Mouse (Mus musculus) hindbrain, postnatal 0 days (tissue): Measurements from ENCODE around the gene Gpr132. TPM values are rescaled to one million over a fixed set of nuclear protein-coding genes. Genes with fewer than 3 reads are reported as not detected.

Experiments used
- ATAC-seq: fragments of 200-750 bp; cut with Nextera tagmentation; 2 replicates; pipeline ENCODE4 v1.8.0; 2017; ENCODE audit warnings: mild to moderate bottlenecking, moderate TSS enrichment, moderate library complexity
- DNase-seq: peaks from one replicate; pipeline ENCODE4 v3.0.0-alpha.2; 2015; ENCODE audit warnings: low spot score
- H3K27ac ChIP-seq: fragments of 300-500 bp; sonication (generic); 2 replicates; pipeline ENCODE4 v1.5.1; 2014; ENCODE audit warnings: mild to moderate bottlenecking
- H3K27me3 ChIP-seq: fragments of 300-500 bp; sonication (generic); 2 replicates; pipeline ENCODE4 v1.6.1; 2014; ENCODE audit warnings: low read length, mixed read lengths; ENCODE audit not compliant: insufficient read depth
- H3K36me3 ChIP-seq: fragments of 300-500 bp; sonication (generic); 2 replicates; pipeline ENCODE4 v1.6.1; 2014; ENCODE audit warnings: low read length, mixed read lengths; ENCODE audit not compliant: insufficient read depth
- H3K4me1 ChIP-seq: fragments of 300-500 bp; sonication (generic); 2 replicates; pipeline ENCODE4 v1.6.1; 2014; ENCODE audit warnings: antibody characterized with exemption, low read length, mixed read lengths; ENCODE audit not compliant: insufficient read depth
- H3K4me2 ChIP-seq: fragments of 300-500 bp; sonication (generic); 2 replicates; pipeline ENCODE4 v1.6.1; 2014; ENCODE audit warnings: low read depth, mild to moderate bottlenecking, low read length, moderate library complexity, mixed read lengths
- H3K4me3 ChIP-seq: fragments of 300-500 bp; sonication (generic); 2 replicates; pipeline ENCODE4 v1.5.1; 2014; ENCODE audit warnings: low read length
- H3K9ac ChIP-seq: fragments of 300-500 bp; sonication (generic); replicated peaks from 2 replicates; pipeline ENCODE4 v1.6.1; 2014; ENCODE audit warnings: mild to moderate bottlenecking, low read length, moderate library complexity, mixed read lengths
- H3K9me3 ChIP-seq: fragments of 300-500 bp; sonication (generic); 2 replicates; pipeline ENCODE4 v1.6.1; 2016; ENCODE audit warnings: low read length, mixed read lengths
- CTCF ChIP-seq: IDR thresholded peaks from 2 replicates; pipeline ENCODE4 v1.5.1; 2016; ENCODE audit warnings: antibody characterized with exemption, control low read depth, low read depth
- WGBS: fragments of 180-500 bp; shearing (Covaris S2); extraction: QIAGEN DNeasy Blood & Tissue Kit; methylation state at CpG from one replicate; pipeline ENCODE4 v1.1.7; 2014; 5-methylcytosine and 5-hydroxymethylcytosine counted together
- polyA plus RNA-seq: library from polyadenylated mRNA; unstranded; fragments of >200 nt; fragmentation: Nextera tagmentation; extraction: Ambion mirVana; gene quantifications from 2 replicates; pipeline ENCODE4 v1.2.1, GENCODE M21; 2015
- total RNA-seq: library from RNA; depleted of rRNA; stranded (reverse); fragments of >200 nt; gene quantifications from 2 replicates; pipeline ENCODE4 v1.2.3, GENCODE M21; 2014

Gene Gpr132
- total and polyA plus RNA-seq, 2 experiments from 2014 or later = 0.05 to 0.10 TPM

- WGBS = 24% methylated on average over 8 of the region's 8 CpGs
- H3K27me3 ChIP-seq = no peaks in the 10 kb centered on the region
- TF ChIP-seq CTCF = no peak
- H3K4me2 ChIP-seq = peak overlapping the region; percentile 98
- H3K36me3 ChIP-seq = peaks cover 8% of the 10 kb centered on the region; the same call in 1 of the 2 replicates
- H3K4me3 ChIP-seq = peak overlapping the region; percentile 68
- 0 out of 2 replicates have a peak, but pooled peaks cover 10% of the 10 kb centered on the region for H3K4me1 ChIP-seq
- no peak for ATAC-seq
- H3K9me3 ChIP-seq = no peaks in the 10 kb centered on the region
- DNase-seq = no peak
- H3K27ac ChIP-seq = peak overlapping the region; percentile 83; the same call in 1 of the 2 replicates
- peak overlapping the region; percentile 70 for H3K9ac ChIP-seq
These were observed 58.4 kb downstream of the Gpr132 start for GRCm38 (mm10) chr12:112809641-112810040.

DNA sequence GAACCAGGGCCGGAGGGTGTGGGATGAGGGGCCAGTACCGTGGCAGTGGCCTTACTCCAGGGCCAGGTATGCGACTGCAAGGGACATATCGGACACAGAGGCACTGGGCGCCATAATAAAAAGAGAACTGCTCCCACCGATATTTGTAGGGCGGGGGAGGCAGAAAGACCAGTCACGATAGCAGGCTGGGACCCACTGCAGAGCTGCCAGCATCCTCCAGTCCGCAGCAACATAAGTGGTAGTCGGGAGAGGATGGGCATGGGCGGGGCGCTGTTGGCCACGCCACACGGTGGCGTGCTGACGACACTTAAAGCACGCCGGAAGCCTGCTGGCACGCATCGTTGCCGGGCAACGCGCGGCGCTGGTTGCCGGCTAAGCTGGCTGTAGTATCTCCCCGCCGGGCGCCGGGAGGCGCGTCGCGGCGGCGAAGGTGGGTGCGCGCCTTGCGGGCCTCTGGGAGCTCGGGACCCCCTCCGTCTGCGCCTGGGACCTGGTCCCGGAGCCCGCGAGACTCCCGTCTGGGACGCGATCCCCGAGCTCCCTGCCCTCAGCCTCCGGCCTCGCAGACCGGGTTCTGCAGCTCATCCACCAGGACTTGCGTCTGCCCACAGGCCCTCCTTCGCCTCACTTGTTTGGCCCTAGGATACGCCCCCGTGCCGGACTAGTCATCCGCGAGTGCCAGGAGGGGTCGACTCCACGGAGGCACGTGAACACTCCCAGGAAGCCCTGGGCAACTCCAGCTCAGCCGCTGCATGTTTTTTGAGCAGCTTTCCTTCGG, 59.3 kb downstream of the Gpr132 start, which contains the start of gene Clba1:
Gene Clba1, plus strand, starts transcription at position 351 of the 778 bp plus-strand sequence.
- 0 out of 2 replicates have a peak, but pooled peaks cover 10% of the 10 kb centered on the region for H3K4me1 ChIP-seq
- peak; percentile 94 for ATAC-seq
- under 1% methylated on average over 63 of the region's 64 CpGs for WGBS
- peaks cover under 1% of the 10 kb centered on the region; the same call in 1 of the 2 replicates for H3K36me3 ChIP-seq
- H3K9ac ChIP-seq = peak within 1 kb of the TSS; percentile 70
- peak within 1 kb of the TSS; percentile 98 for H3K4me2 ChIP-seq
- no peaks in the 10 kb centered on the region for H3K27me3 ChIP-seq
- H3K27ac ChIP-seq = peak within 1 kb of the TSS; percentile 83
- H3K4me3 ChIP-seq = peak within 1 kb of the TSS; percentile 68
- DNase-seq = peak; percentile 98
- TF ChIP-seq CTCF = peak; percentile 68
- H3K9me3 ChIP-seq = no peaks in the 10 kb centered on the region

DNA sequence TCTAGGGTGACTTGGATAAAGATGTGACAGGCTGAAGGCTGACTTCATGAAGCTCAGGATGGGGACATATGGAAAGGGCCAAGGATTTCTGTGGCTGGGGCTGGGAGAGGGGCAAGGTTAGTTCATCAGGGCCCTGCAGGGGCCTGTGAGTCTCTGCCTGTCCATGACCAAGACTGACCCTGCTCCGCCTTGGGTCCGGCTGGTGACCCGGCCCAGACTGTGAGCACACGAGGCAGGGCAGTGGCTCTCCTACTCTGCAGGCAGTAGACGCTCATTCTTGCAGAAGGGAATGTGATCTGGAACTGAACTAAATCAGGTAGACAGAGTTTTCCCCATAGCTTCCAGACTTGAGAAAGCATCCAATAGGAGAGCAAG, 59.8 kb downstream of the Gpr132 start:
- ATAC-seq (peak; percentile 11; the same call in 1 of the 2 replicates), DNase-seq (no peak)
- Histone ChIP-seq H3K27me3 (no peaks in the 10 kb centered on the region), H3K27ac (peak overlapping the region; percentile 83), H3K9ac (peak overlapping the region; percentile 70), H3K9me3 (no peaks in the 10 kb centered on the region), H3K4me1 (0 out of 2 replicates have a peak, but pooled peaks cover 10% of the 10 kb centered on the region), H3K4me3 (peak overlapping the region; percentile 68), H3K36me3 (no peaks in the 10 kb centered on the region), H3K4me2 (peak overlapping the region; percentile 98)
- no peak for TF ChIP-seq CTCF
- WGBS = 53% methylated on average over 5 of the region's 5 CpGs

- peak overlapping the region; percentile 83; the same call in 1 of the 2 replicates for H3K27ac ChIP-seq
These were observed 60.2 kb downstream of the Gpr132 start for GRCm38 (mm10) chr12:112807796-112808195.

DNA sequence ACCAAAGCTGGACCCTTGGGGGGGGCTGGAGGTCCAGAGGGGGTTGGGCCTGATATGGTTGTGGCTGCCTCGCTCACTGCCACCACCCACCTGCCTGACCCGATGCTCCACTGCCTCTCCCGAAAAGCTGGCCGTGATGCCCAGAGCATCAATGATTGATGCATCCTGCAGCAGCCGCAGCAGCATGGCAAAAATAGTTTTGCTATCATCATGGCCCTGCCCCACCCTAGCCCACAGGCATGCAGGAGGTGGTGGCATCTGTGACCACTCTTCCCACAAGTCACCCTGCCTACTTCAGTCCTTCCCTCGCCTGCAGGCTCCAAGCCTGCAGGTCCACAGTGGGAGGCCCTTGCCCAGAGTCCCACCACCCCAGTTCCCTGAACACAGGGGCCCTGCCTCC, 62.0 kb downstream of the Gpr132 start:
- WGBS = 85% methylated on average over 6 of the region's 6 CpGs
- ATAC-seq (no peak), DNase-seq (no peak)
- Histone ChIP-seq H3K27me3 (0 out of 2 replicates have a peak, but pooled peaks cover 4% of the 10 kb centered on the region), H3K4me3 (no peak overlapping the region), H3K27ac (no peak overlapping the region), H3K36me3 (no peaks in the 10 kb centered on the region), H3K4me2 (no peak overlapping the region), H3K9ac (no peak overlapping the region), H3K9me3 (no peaks in the 10 kb centered on the region), H3K4me1 (peaks cover 14% of the 10 kb centered on the region; the same call in 1 of the 2 replicates)
- no peak for TF ChIP-seq CTCF

More at GRCm38 (mm10) chr12:112807796-112808195, 60.2 kb downstream of the Gpr132 start:
- Histone ChIP-seq H3K9me3 (no peaks in the 10 kb centered on the region), H3K4me2 (peak overlapping the region; percentile 98; the same call in 1 of the 2 replicates), H3K27me3 (no peaks in the 10 kb centered on the region), H3K9ac (no peak overlapping the region), H3K4me3 (no peak overlapping the region), H3K4me1 (0 out of 2 replicates have a peak, but pooled peaks cover 10% of the 10 kb centered on the region), H3K36me3 (no peaks in the 10 kb centered on the region)
- 66% methylated on average over 4 of the region's 4 CpGs for WGBS
- DNase-seq (no peak), ATAC-seq (no peak)
- no peak for TF ChIP-seq CTCF

DNA sequence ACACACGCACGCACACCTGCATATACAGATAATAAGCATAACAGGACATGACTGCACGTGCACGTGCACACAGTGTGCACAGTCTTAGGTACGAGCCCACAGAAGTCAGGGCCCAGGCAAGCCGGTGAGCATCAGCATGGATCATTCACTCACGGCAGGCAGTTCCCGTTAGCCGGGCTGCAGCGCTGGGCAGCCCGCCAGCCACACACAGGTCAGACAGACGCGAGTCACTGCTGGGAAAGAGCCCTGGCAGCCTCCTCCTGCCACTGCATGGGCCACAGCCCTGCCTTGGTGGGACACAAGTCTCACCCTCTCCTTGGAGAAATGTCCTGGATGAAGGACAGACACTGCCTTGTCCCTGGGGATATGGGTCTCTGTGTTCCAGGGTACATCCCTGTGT, 64.0 kb downstream of the Gpr132 start:
- ATAC-seq (no peak), DNase-seq (peak; percentile 49)
- no peaks in the 10 kb centered on the region for H3K9me3 ChIP-seq
- 0 out of 2 replicates have a peak, but pooled peaks cover 4% of the 10 kb centered on the region for H3K27me3 ChIP-seq
- no peak overlapping the region for H3K4me2 ChIP-seq
- WGBS = 38% methylated on average over 13 of the region's 13 CpGs
- H3K4me1 ChIP-seq = peaks cover 4% of the 10 kb centered on the region; the same call in 1 of the 2 replicates
- no peak for TF ChIP-seq CTCF
- no peak overlapping the region for H3K4me3 ChIP-seq
- H3K9ac ChIP-seq = no peak overlapping the region
- H3K36me3 ChIP-seq = no peaks in the 10 kb centered on the region
- no peak overlapping the region for H3K27ac ChIP-seq
